Mouse (Mus musculus) embryonic facial prominence, embryonic 11.5 days (tissue): ENCODE measurements at regions not wholly inside any gene's neighbourhood (a gene's known extent, or its start where the extent isn't known, plus 50 kb on each side); places are given as distances from the start of the nearest gene placed in this dataset.

Source experiments
- ATAC-seq: fragments of 200-750 bp; cut with Nextera tagmentation; replicated peaks from 2 replicates; pipeline ENCODE4 v1.8.0; 2017; ENCODE audit warnings: low read depth; ENCODE audit not compliant: insufficient number of reproducible peaks, low FRiP score, low TSS enrichment
- DNase-seq: peaks from one replicate; pipeline ENCODE4 v3.0.0-alpha.2; 2015; ENCODE audit warnings: low spot score
- H3K27ac ChIP-seq: fragments of 300-500 bp; sonication (generic); replicated peaks from 2 replicates; pipeline ENCODE4 v1.5.1; 2014; ENCODE audit warnings: mild to moderate bottlenecking, low read depth, low read length, control low read depth
- H3K27me3 ChIP-seq: fragments of 300-500 bp; sonication (generic); 2 replicates; pipeline ENCODE4 v1.6.1; 2014; ENCODE audit warnings: mild to moderate bottlenecking, low read length, moderate library complexity, mixed read lengths; ENCODE audit not compliant: control insufficient read depth, insufficient read depth
- H3K36me3 ChIP-seq: fragments of 300-500 bp; sonication (generic); replicated peaks from 2 replicates; pipeline ENCODE4 v1.6.1; 2014; ENCODE audit warnings: low read depth, mild to moderate bottlenecking, low read length, moderate library complexity, mixed read lengths; ENCODE audit not compliant: control insufficient read depth, insufficient read depth
- H3K4me1 ChIP-seq: fragments of 300-500 bp; sonication (generic); 2 replicates; pipeline ENCODE4 v1.6.1; 2014; ENCODE audit warnings: low read length, mixed read lengths; ENCODE audit not compliant: control insufficient read depth, insufficient read depth
- H3K4me2 ChIP-seq: fragments of 300-500 bp; sonication (generic); 2 replicates; pipeline ENCODE4 v1.6.1; 2014; ENCODE audit warnings: low read depth, mild to moderate bottlenecking, control low read depth, low read length, moderate library complexity
- H3K4me3 ChIP-seq: fragments of 300-500 bp; sonication (generic); 2 replicates; pipeline ENCODE4 v1.5.1; 2014; ENCODE audit warnings: low read depth, low read length, control low read depth
- H3K9ac ChIP-seq: fragments of 300-500 bp; sonication (generic); replicated peaks from 2 replicates; pipeline ENCODE4 v1.6.1; 2014; ENCODE audit warnings: mild to moderate bottlenecking, control low read depth, low read length
- H3K9me3 ChIP-seq: fragments of 300-500 bp; sonication (generic); replicated peaks from 2 replicates; pipeline ENCODE4 v1.6.1; 2016; ENCODE audit warnings: mild to moderate bottlenecking, low read length, inconsistent platforms, mixed read lengths; ENCODE audit not compliant: control insufficient read depth
- WGBS: fragments of 180-500 bp; shearing (Covaris S2); extraction: QIAGEN DNeasy Blood & Tissue Kit; methylation state at CpG from one replicate; pipeline ENCODE4 v1.1.7; 2014; 5-methylcytosine and 5-hydroxymethylcytosine counted together

GRCm38 (mm10) chr13:107505318-107505717 lies 483.4 kb upstream of the Kif2a start:
- DNase-seq: no peak
- Histone ChIP-seq H3K9me3 (no peaks in the 10 kb centered on the region), H3K4me1 (no peaks in the 10 kb centered on the region), H3K27ac (no peak overlapping the region), H3K9ac (no peak overlapping the region), H3K4me3 (no peak overlapping the region), H3K4me2 (no peak overlapping the region), H3K36me3 (no peaks in the 10 kb centered on the region), H3K27me3 (no peaks in the 10 kb centered on the region)
- no peak for ATAC-seq

GRCm38 (mm10) chr13:107502261-107502660 lies 480.3 kb upstream of the Kif2a start:
- no peak overlapping the region for H3K27ac ChIP-seq
- H3K27me3 ChIP-seq: no peaks in the 10 kb centered on the region
- H3K9me3 ChIP-seq: no peaks in the 10 kb centered on the region
- no peak for ATAC-seq
- no peak overlapping the region for H3K4me3 ChIP-seq
- no peak overlapping the region for H3K4me2 ChIP-seq
- no peak for DNase-seq
- no peak overlapping the region for H3K9ac ChIP-seq
- 42% methylated on average over 7 of the region's 7 CpGs for WGBS
- no peaks in the 10 kb centered on the region for H3K36me3 ChIP-seq
- H3K4me1 ChIP-seq: no peaks in the 10 kb centered on the region

- Histone ChIP-seq H3K27ac (no peak overlapping the region), H3K4me3 (no peak overlapping the region), H3K9ac (no peak overlapping the region), H3K9me3 (no peaks in the 10 kb centered on the region), H3K4me2 (no peak overlapping the region), H3K4me1 (no peaks in the 10 kb centered on the region), H3K36me3 (no peaks in the 10 kb centered on the region), H3K27me3 (no peaks in the 10 kb centered on the region)
- DNase-seq: no peak
- WGBS: 81% methylated on average over 12 of the region's 12 CpGs
- no peak for ATAC-seq
Observed at GRCm38 (mm10) chr13:107500776-107501489, 479.0 kb upstream of the Kif2a start.

GRCm38 (mm10) chr13:107499296-107499695 lies 477.4 kb upstream of the Kif2a start:
- no peak overlapping the region for H3K4me3 ChIP-seq
- no peak overlapping the region for H3K9ac ChIP-seq
- H3K9me3 ChIP-seq: no peaks in the 10 kb centered on the region
- ATAC-seq (no peak), DNase-seq (no peak)
- no peak overlapping the region for H3K4me2 ChIP-seq
- no peaks in the 10 kb centered on the region for H3K36me3 ChIP-seq
- no peak overlapping the region for H3K27ac ChIP-seq
- 69% methylated on average over 4 of the region's 4 CpGs for WGBS
- H3K27me3 ChIP-seq: no peaks in the 10 kb centered on the region
- H3K4me1 ChIP-seq: no peaks in the 10 kb centered on the region

GRCm38 (mm10) chr13:107495161-107495732 lies 473.3 kb upstream of the Kif2a start:
- no peak overlapping the region for H3K9ac ChIP-seq
- H3K9me3 ChIP-seq: no peaks in the 10 kb centered on the region
- DNase-seq (no peak), ATAC-seq (no peak)
- H3K4me3 ChIP-seq: no peak overlapping the region
- no peak overlapping the region for H3K4me2 ChIP-seq
- no peak overlapping the region for H3K27ac ChIP-seq
- H3K27me3 ChIP-seq: no peaks in the 10 kb centered on the region
- no peaks in the 10 kb centered on the region for H3K36me3 ChIP-seq
- WGBS: 42% methylated on average over 6 of the region's 6 CpGs
- H3K4me1 ChIP-seq: no peaks in the 10 kb centered on the region

GRCm38 (mm10) chr13:107493765-107494164 lies 471.8 kb upstream of the Kif2a start:
- ATAC-seq: no peak
- Histone ChIP-seq H3K4me1 (no peaks in the 10 kb centered on the region), H3K4me2 (no peak overlapping the region), H3K36me3 (no peaks in the 10 kb centered on the region), H3K27me3 (no peaks in the 10 kb centered on the region), H3K9ac (no peak overlapping the region), H3K4me3 (no peak overlapping the region), H3K27ac (no peak overlapping the region), H3K9me3 (no peaks in the 10 kb centered on the region)
- WGBS: 87% methylated on average over 13 of the region's 13 CpGs
- no peak for DNase-seq

- H3K4me1 ChIP-seq: no peaks in the 10 kb centered on the region
- ATAC-seq (no peak), DNase-seq (no peak)
- no peak overlapping the region for H3K9ac ChIP-seq
- no peaks in the 10 kb centered on the region for H3K36me3 ChIP-seq
- no peak overlapping the region for H3K4me2 ChIP-seq
- no peaks in the 10 kb centered on the region for H3K9me3 ChIP-seq
- 82% methylated on average over 4 of the region's 4 CpGs for WGBS
- no peak overlapping the region for H3K27ac ChIP-seq
- no peak overlapping the region for H3K4me3 ChIP-seq
- no peaks in the 10 kb centered on the region for H3K27me3 ChIP-seq
Observed at GRCm38 (mm10) chr13:107492448-107492847, 470.5 kb upstream of the Kif2a start.

- Histone ChIP-seq H3K4me1 (no peaks in the 10 kb centered on the region), H3K4me2 (no peak overlapping the region), H3K27me3 (no peaks in the 10 kb centered on the region), H3K9me3 (no peaks in the 10 kb centered on the region), H3K4me3 (no peak overlapping the region), H3K27ac (no peak overlapping the region), H3K36me3 (no peaks in the 10 kb centered on the region), H3K9ac (no peak overlapping the region)
- WGBS: 68% methylated on average over 7 of the region's 7 CpGs
- DNase-seq: no peak
- ATAC-seq: no peak
Observed at GRCm38 (mm10) chr13:107491423-107491822, 469.5 kb upstream of the Kif2a start.
